Mouse (Mus musculus) thymus, postnatal 14 days (tissue): ENCODE measurements around the gene Psme1.

Experiments used
- DNase-seq: peaks from one replicate; pipeline ENCODE4 v3.0.0; 2021

Gene Psme1

GRCm38 (mm10) chr14:55603271-55603632, 25.3 kb downstream of the Psme1 start, which contains the start of gene Irf9:
Gene Irf9 (plus strand): TSS chr14:55603571.
- DNase-seq, result no peak

GRCm38 (mm10) chr14:55603633-55604576, 26.0 kb downstream of the Psme1 start:
- peak; percentile 95 for DNase-seq

GRCm38 (mm10) chr14:55604823-55605222, 26.9 kb downstream of the Psme1 start:
- no peak for DNase-seq

- no peak for DNase-seq
Observed at GRCm38 (mm10) chr14:55605743-55606459, 28.0 kb downstream of the Psme1 start.

- DNase-seq, result no peak
Observed at GRCm38 (mm10) chr14:55608339-55608738, 30.4 kb downstream of the Psme1 start.

- no peak for DNase-seq
Observed at GRCm38 (mm10) chr14:55613346-55613745, 35.4 kb downstream of the Psme1 start.

GRCm38 (mm10) chr14:55614565-55615178, 36.7 kb downstream of the Psme1 start:
- no peak for DNase-seq

GRCm38 (mm10) chr14:55615876-55616275, 38.0 kb downstream of the Psme1 start:
- no peak for DNase-seq

GRCm38 (mm10) chr14:55616844-55617243, 38.9 kb downstream of the Psme1 start:
- DNase-seq, result no peak

- DNase-seq, result no peak
Observed at GRCm38 (mm10) chr14:55617822-55618221, 39.9 kb downstream of the Psme1 start, which contains the start of gene Rec8. Gene Rec8 (plus strand): TSS chr14:55618037.

- no peak for DNase-seq
Observed at GRCm38 (mm10) chr14:55618486-55619195, 40.7 kb downstream of the Psme1 start.

GRCm38 (mm10) chr14:55628077-55628827, 50.3 kb downstream of the Psme1 start:
- DNase-seq, result no peak

GRCm38 (mm10) chr14:55629312-55629711, 51.4 kb downstream of the Psme1 start:
- DNase-seq, result peak; percentile 87
